Mouse (Mus musculus): ENCODE data around the gene Ect2l. TPM values are rescaled to one million over a fixed set of nuclear protein-coding genes. Genes with fewer than 3 reads are reported as not detected.
"Not testable (repeated sequence)": the region's sequence is repeated elsewhere in the genome, so short reads cannot be mapped to it uniquely, and the experiment has no call there.

Ect2l gene
- polyA plus RNA-seq, 1 experiment: 0.18 TPM

DNA sequence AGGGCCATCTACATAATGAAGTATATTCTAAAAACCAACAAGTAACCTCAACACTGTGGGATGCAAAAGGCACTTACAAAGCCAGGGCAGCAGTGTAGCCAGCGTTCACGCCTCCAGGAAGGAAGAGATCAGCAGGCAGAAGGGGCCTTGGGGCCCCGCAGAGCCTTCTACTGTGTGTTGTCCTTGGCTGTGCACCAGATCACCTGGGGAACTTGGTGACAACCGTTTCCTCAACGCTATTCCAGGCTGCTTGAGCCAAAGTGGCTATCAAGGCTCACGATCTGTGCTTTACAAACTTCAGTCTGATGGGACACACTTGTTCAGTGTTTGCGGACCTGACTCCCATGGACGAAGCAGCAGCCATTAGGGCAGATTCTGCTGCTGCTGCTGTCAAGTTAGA is 19.0 kb downstream of the Ect2l start:
- no peak for DNase-seq (ENCODE audit: low read depth)

DNA sequence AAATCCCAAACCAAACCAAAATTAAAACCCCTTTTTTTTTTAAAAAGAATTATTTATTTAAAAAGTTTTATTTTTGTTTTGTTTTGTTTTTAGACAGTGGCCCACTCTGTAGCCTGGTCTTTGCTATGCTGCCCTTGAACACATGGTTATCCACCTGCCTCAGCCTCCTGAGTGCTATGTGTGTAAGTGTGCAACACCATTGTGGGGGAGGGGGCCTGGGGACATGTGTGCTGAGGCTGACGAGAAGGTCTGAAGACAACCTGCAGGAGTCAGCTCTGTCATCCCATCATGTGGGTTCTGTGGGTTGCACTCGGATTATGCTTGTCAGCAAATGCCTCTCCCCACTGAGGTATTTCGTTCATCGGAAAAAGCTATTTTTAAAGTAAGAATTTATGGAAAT is 21.2 kb downstream of the Ect2l start:
- no peak for DNase-seq (ENCODE audit: low read depth)

DNA sequence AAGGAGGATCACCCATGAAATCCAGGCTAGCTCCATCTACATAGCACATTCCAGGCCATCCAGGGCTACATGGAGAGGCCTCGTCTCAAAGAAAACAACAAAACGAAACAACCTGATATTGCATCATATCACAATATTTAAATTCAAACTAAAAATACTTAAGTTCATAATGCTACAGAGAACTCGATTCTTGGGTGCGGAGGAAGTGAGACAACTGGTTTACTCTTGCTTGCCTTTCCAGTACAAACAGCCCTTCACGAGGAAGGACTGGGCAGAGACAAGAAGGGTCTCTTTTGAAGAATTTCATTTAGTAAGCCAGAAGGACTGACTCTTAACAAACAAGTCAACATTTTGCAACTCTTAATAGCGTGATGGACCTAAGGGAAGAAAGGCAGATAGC is 22.1 kb downstream of the Ect2l start:
- DNase-seq (ENCODE audit: low read depth): no peak

DNA sequence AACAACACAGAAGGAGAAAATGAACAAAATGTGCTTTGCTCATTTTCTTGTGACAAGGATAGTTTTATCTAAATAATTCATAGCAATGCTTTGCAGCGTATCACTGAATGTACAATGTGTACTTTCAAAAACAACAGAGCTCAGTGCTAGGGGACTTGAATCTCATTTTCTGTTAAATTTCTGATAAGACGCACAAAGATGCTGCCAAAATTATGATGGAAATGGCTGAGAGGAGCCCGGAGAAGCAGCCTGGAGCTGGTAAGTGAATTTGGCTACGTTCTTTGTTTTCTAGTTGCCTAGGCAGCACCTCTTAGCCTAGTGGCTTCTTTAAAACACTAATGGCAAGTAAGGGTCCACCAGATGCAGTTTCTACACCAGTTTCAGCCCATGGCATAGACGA is 28.4 kb downstream of the Ect2l start:
- no peak for DNase-seq (ENCODE audit: low read depth)

DNA sequence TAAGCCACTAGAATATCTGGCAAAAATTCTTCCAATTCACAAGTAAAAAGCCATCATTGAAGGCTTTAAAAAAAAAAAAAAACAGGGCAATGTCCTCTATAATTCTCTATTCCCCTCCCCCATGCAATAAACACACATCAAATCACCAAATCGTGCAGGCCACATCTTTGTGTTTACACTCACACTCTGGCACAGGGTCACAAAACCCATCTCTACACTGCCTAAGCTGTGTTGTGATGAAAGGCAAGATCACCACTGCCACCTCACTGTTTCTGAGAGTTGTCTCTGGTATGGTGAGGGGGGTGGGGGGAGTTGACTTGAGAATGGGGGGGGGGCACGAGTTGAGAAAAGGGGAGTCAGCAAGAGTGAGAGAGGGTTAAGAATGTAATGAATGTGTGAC is 33.4 kb downstream of the Ect2l start:
- DNase-seq (ENCODE audit: low read depth): no peak

DNA sequence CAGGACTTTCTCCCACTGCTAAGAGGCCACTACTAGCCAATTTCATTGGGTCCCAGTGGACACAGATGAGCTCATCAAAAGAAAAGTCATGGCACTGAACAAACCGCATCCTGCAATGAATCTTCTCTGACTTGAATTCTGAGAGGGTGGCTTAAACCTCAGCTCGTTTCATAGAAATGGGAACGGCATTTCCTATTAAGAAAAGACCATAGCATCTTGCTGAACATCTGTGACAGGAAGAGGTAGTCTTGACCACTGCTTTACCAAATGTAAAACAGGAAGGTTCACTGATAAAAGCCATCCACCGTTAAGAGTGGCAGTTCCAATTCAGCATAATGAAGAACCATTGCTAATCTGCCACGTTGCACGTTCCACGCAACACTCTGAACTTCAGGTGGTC is 34.0 kb downstream of the Ect2l start:
- no peak for DNase-seq (ENCODE audit: low read depth)

DNA sequence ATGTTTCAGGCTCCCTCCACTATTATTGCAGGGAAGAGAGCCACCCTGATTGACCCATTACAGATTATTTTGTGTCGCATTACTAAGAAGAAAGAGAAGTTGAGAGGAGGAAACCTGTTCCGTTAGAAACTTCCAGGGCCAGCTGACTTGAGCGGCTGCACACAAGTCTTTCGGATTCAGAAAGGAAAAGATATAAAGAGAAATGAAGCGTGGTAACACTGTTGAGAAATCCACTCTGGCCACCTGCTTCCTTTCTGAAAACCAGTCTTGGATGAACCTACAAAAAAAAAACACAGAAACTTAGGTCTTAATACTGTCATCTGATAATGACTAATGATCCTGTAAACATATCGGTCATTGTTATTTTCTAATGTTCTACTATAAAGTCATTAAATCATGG is 35.6 kb downstream of the Ect2l start:
- DNase-seq (ENCODE audit: low read depth): no peak

DNA sequence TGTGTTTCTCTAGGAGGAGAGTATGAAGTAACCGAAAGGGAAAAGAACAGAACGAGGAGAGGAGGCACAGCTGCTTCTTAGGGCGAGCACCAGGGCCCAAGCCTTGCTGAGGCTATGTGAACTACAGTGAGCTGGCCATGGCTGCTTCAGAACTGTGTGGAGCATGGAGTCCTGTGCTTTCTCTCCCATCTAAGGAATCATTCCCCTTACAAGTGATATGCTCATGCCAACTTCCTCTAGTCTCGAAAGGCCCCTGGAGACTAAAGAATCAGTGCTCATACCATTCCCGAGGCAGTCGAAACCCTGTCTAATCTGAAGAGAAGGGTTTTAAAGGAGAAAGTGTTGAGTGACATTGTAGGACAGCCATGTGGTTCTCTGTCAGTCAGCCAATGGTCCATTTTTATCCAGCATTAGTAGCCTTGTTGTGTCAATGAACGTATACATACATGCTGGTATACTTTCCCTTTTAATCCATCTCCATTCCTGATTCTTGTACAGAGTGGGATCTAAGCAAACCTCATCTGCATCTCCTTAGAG is 48.2 kb downstream of the Ect2l start:
- DNase-seq (ENCODE audit: low read depth): no peak

DNA sequence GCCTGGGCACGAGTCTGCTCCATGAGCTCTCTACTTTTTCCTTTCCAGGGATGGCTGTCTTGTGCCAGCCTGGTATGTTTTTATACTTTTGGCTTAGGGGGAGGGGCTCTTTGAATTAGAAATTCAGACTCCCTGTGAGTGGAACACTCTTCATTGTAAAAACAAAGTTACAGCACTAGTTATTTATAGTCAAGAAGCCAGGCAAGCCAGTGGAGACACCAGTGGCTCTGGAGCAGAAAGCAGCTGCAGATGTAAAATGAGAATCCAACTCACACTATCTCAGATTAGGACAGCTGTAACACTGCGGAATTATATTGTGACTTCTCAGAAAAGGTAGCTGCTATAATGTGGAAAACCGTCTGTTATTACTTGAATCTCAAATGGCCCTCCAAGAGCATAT is 63.5 kb downstream of the Ect2l start:
- DNase-seq (ENCODE audit: low read depth): no peak

DNA sequence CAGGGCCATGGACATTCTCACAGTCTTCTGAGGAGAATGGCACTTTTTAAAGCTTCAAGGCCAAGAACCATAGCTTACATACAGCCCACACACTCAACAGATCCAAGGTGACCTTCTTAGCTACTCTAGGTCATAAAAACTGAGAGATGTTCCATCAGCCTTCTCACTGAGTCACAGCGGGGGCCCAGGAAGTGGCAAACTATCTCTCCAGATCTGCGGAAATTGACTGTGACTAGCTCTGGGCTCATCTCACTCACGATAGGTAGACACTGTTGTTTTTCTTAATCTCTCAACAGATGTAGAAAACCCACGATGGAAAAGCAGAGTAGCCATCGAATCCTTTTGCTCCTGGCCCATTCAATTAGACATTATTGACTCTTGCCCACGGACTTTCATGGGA is 68.5 kb downstream of the Ect2l start:
- no peak for DNase-seq (ENCODE audit: low read depth)

DNA sequence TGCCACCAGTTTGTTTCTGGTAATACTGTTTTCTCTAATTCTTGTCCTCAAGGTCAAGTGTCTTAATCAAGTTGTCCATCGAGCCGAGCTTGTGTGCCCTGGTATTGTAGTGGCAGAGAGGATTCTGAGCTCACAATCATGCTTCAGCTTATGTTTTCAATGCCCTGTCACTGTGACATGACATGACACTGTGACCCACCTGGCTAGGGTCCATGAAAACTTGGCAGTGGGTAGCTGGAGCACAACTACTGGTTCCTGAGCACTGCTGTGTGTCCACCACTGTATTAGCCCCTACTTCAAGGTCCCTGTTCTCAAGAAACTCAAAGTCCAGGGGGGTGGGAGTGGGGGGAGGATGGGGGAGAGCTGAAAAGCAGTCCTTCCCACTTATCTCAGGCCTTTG is 69.3 kb downstream of the Ect2l start:
- no peak for DNase-seq (ENCODE audit: low read depth)

DNA sequence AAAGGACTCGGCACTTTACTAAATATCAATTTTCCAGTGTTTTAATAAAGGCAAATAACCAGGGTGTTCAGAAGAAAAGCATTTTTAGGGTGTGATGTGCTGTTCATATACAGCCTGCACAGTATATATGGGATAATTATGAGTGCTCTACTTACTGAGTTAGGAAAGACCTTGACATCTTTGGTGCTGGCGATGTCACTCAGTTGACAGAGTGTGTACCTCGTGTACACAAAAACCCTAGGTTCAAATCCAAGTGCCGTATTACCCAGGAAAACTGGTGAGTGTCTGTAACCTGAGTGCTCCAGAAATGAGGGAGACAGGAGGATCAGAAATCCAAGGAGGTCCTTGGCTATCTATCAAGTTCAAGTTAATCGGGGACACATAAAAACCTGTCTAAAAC is 71.1 kb downstream of the Ect2l start:
- no peak for DNase-seq (ENCODE audit: low read depth)

DNA sequence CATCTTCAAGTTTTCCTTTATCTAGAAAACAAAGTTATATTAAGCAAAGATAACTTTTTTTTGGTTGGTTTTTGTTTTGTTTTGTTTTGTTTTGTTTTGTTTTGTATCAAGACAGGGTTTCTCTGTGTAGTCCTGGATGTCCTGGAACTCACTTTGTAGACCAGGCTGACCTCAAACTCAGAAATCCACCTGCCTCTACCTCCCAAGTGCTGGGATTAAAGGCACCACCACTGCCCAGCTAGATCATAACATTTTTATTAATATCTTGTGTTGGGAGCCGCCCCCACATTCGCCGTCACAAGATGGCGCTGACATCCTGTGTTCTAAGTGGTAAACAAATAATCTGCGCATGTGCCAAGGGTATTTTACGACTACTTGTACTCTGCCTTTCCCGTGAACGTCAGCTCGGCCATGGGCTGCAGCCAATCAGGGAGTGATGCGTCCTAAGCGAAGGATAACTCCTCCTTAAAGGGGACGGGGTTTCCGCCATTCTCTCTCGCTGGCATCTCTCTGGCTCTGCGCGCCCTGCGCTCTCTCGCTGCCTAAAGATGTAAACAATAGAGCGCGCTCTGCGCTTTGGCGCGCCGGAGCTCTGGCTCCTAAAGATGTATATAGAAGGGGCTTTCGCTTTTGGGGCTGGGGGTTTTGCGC is 71.7 kb downstream of the Ect2l start:
- not testable (repeated sequence) for DNase-seq (ENCODE audit: low read depth)

DNA sequence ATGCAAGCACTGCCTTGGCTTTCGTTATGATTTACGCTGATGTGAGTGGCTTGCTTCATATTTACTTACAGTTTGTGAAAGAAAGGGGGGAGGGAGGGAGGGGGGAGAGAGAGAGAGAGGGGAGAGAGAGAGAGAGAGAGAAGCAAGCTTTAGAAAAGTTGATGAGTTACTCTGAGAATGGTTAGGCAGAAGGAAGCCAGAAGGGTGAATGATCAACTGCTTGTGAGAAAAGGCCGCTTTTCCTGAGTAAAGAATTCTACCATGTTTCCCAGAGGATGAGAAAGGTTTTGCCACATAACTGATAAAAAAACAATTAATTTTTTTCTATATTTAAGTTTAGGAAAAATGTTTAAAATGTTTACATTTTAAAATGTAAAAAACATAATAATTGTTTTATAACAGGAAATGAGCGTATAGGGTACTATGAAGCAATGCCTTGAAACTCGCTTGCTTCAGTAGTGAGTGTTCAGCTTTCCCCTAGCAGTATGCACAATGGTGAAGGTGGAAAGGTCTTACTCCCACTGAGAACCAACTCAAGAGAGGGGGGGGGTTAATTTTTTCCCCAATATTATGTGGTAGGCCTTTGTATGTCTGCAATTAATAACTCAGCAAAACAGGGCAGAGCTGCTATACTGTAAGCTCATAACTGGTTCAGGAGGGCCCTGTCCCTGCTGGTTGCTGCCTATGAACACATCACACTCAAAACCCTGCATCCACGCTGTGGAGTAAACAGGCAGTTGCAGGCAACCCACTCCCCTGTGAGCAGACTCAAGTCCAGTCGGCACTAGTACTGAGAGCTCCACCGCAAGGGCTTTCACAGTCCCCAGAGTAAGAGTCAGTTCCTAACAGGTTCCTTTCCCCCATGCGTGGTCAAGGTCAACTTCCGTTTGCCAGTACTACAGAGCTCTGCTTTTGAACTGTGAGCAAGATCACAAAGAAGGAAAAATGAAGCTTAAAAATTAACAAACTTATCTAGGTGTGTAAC is 78.7 kb downstream of the Ect2l start:
- no peak for DNase-seq (ENCODE audit: low read depth)

DNA sequence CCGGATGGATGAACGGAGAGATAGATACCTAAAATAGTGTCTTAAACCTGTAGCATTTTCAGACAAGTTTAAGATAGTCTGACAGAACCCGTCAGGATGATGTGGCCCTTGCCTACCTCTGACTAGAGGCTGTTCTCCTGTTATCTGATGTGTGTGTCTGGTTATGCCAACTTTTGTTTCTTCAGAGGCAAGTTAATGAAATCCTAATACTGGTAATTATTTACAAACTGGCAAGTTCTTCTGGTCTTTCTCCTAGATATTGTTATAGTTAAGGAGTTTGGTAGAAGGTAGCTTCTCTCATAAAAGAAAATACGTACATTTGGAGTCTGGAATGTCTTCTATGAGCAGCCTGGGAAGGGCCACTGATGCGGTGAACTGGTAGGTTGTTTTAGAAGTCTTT is 80.4 kb downstream of the Ect2l start:
- DNase-seq (ENCODE audit: low read depth): no peak

DNA sequence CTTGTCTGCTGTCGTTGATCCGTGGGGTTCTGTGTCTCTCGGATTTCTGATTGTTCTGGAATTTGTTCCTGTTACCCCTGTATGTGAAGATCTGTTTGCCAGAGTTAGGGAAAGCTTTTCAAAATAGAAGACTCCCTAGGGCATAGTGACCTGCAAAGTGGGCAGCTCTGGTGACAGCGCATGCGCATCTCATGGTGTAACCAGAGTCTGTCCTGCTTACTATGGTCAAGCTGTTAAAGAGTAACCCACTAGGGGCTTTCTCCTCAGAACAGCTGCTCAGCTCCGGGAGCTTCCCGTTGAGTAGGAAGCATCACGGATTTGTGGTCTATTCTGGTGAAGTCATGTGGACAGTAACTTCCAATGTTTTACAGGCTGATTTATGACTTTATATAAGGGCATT is 92.4 kb downstream of the Ect2l start:
- DNase-seq (ENCODE audit: low read depth): no peak

DNA sequence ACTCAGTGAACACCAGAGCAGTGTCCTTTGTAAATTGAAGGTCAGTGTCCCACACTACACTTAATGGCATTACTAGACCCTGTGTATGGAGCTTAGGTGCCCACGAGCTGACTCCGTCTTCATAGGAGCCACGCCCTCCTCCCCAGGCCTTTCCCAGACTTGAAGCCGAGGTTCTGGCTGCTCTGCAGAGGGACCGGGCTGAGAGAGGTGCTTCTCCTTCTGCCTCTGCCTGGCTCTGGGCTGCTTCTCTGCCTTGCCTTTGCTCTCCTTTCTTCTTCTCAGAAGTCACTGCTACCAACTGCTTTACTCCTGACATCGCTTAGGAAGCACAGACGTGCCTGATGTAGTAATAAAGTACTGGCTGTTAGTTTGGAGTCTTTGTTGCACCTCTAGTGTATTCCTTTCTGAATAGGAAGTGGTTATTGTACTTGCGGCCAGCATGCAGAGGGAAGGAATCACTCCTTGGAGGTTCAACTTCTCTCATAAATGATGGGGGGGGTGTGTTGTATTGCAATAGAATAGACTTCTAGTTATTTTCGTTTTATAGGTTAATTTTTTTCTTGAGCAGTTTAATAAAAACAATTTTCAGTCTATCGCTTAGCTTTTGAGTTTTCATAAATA is 97.1 kb downstream of the Ect2l start:
- no peak for DNase-seq (ENCODE audit: low read depth)

DNA sequence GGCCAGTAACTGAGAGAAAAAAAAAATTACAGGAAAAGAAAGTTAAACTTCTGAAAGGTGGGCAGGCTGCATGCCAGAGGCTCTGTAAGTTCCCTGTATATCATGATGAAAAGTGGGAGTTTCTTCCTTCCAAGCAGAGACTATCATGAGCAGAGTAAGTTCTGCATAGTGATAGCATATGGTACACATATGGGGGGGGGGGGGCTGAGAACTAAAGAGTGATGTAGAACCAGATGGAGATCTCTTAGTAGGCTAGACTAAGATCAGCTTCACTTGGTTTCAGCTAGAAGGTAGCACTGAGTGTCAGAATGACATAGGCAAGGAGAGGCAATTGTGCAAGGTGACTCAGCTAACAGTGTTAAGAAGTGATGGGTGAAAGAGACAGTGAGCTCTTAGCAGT is 99.8 kb downstream of the Ect2l start:
- DNase-seq (ENCODE audit: low read depth): no peak

DNA sequence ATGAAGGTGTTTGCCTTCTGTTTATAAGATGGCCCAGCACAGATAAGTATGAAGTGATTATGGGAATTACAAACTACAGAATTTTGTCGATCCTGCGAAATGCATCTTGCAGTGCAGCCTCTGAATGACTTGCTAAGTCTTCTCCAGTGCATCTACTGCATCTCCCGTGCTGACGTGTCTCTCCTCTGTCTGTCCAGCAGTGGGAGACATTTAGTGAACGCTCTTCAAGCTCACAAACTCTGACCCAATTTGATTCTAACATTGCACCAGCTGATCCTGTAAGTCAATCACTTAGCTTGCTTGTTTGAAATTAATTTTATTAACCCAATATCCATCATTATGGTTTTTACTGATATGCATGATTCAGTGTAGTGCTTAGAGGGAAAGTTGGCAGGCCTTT is 103.2 kb downstream of the Ect2l start:
- no peak for DNase-seq (ENCODE audit: low read depth)

DNA sequence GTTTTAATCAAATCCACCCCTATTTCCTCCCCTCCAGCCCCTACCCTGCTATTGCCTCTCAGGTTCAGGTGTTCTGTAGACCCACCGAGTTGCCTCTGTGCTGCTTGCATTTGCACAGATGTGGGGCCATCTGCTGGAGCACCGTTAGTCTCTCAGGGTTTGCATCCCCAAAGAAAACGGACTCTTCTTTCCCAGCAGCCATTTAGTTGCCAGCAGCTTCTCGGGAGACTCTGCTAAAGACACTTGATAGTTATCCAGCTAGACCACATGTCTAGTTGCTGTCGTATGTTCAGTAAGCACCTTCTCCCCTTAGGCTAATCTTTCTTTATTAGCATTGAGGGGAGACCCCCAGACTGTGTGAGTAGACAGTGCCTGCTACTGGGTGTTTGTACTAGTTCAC is 108.5 kb downstream of the Ect2l start:
- no peak for DNase-seq (ENCODE audit: low read depth)

DNA sequence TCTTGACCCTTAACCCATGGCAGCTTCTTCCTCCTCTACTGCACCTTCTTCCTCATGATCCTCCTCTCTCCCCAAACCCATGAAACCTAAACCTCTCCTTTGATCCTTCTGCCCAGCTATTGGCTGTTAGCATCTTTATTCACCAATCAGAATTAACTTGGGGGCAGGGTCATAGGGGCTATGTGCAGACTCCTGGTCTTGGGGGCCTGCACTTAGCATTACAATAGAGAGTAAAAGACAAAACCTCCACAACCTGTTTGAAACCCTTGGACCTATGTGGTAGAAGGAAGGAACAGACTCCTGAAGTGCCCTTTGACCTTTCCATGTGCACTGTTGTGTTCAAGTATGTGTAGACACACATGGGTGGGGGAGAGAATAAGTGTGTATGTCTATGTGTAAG is 120.0 kb downstream of the Ect2l start:
- DNase-seq (ENCODE audit: low read depth): no peak

DNA sequence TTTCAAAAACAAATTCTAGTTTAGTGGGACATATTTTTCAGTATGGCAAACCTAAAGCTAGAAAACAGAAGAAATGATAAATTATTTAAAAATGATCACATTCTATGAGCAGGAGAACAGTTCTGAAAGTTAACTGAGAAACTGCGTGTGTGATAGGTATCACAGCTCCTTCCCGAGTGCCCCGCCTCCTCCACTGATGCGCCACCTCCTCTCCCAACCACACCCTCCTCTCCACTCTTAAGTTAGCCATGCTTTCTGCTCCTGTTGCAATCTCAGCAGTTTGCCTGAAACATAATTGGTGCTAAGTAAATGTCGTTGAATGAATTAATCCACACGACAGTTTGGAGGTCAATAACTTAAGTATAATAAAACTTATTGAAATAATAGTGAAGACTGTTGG is 127.9 kb downstream of the Ect2l start:
- no peak for DNase-seq (ENCODE audit: low read depth)

DNA sequence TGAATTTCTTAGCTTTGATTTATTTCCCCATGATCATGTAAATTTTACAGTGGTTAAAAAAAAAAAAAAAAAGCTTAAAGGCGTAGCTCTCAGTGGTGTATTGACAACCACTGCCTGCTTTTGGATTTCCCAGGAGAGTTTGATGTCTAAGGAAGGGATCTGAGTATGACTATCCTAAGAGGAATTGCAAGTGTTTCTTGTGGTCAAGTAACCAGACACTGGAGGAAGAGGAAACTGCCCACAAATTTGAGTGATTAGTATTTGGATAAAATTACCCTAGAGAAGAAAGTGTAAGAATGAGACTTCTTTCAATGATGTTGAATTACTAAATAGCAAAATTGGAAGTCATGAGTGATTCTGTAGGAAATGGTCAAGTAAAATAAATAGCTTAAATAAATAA is 129.2 kb downstream of the Ect2l start:
- DNase-seq (ENCODE audit: low read depth): no peak

Measured in gonadal fat pad, adult 2 months (tissue).